Comparison of ENCODE assay signal across 27 mouse cellular contexts in genomic region chr1:135026275-135026674, GRCm38 (mm10).
DNase-seq lines count a peak whose midpoint lies in the region; ATAC-seq and TF ChIP-seq lines count a peak whose summit lies in the region.
"Had no signal": no experiment of that assay in that cellular context is flagged by ENCODE, and none has a peak within 500 bp of the region (broad histone marks: within the 10 kb centered on the region; RNA-seq: fewer than 3 reads in every experiment).

No protein-coding gene starts in this region.

- H3K36me3 ChIP-seq in hindbrain, embryonic 13.5 days = no peaks in the 10 kb centered on the region
- H3K36me3 ChIP-seq in hindbrain, embryonic 11.5 days (ENCODE audit: control insufficient read depth, insufficient read depth, low read length) = no peaks in the 10 kb centered on the region
- no peaks in the 10 kb centered on the region for H3K36me3 ChIP-seq in midbrain, embryonic 16.5 days (ENCODE audit: control insufficient read depth, insufficient read depth, low read length)
- H3K36me3 ChIP-seq in midbrain, embryonic 13.5 days = no peaks in the 10 kb centered on the region
- H3K36me3 ChIP-seq in midbrain, postnatal 0 days (ENCODE audit: insufficient read depth, low read length) = no peaks in the 10 kb centered on the region
- H3K36me3 ChIP-seq: heart, embryonic 15.5 days; liver, embryonic 12.5 days; neural tube, embryonic 12.5 days had no signal

- 0 out of 2 replicates have a peak, but pooled peaks cover 8% of the 10 kb centered on the region for H3K9me3 ChIP-seq in hindbrain, embryonic 13.5 days
- H3K9me3 ChIP-seq in hindbrain, embryonic 11.5 days (ENCODE audit: control insufficient read depth, low read length) = no peaks in the 10 kb centered on the region
- no peaks in the 10 kb centered on the region for H3K9me3 ChIP-seq in midbrain, embryonic 16.5 days (replicated peaks; ENCODE audit: control insufficient read depth, low read length, poor library complexity, severe bottlenecking)
- peaks cover 7% of the 10 kb centered on the region; the same call in 1 of the 2 replicates for H3K9me3 ChIP-seq in midbrain, embryonic 13.5 days
- peaks cover 5% of the 10 kb centered on the region; the same call in 1 of the 2 replicates for H3K9me3 ChIP-seq in midbrain, postnatal 0 days (ENCODE audit: low read length)
- H3K9me3 ChIP-seq: heart, embryonic 15.5 days had no signal

- no peak for TF ChIP-seq CTCF in midbrain, postnatal 0 days (IDR thresholded peaks at IDR 0.05)

- no peak overlapping the region for H3K4me3 ChIP-seq in hindbrain, embryonic 13.5 days
- no peak overlapping the region for H3K4me3 ChIP-seq in hindbrain, embryonic 11.5 days (ENCODE audit: low read depth, low read length)
- H3K4me3 ChIP-seq in midbrain, embryonic 16.5 days (ENCODE audit: low read depth, low read length) = no peak overlapping the region
- H3K4me3 ChIP-seq in midbrain, embryonic 13.5 days (replicated peaks) = no peak overlapping the region
- no peak overlapping the region for H3K4me3 ChIP-seq in midbrain, postnatal 0 days (ENCODE audit: low read depth, low read length)
- H3K4me3 ChIP-seq: embryonic facial prominence, embryonic 13.5 days; erythroblast, embryonic 14.5 days; heart, embryonic 15.5 days; liver, embryonic 12.5 days; neural tube, embryonic 12.5 days had no signal

- H3K27ac ChIP-seq in hindbrain, embryonic 13.5 days = no peak overlapping the region
- H3K27ac ChIP-seq in hindbrain, embryonic 11.5 days (ENCODE audit: low read depth, low read length) = no peak overlapping the region
- no peak overlapping the region for H3K27ac ChIP-seq in midbrain, embryonic 16.5 days (ENCODE audit: low read length)
- H3K27ac ChIP-seq in midbrain, embryonic 13.5 days = no peak overlapping the region
- H3K27ac ChIP-seq in midbrain, postnatal 0 days (ENCODE audit: low read depth, low read length) = no peak overlapping the region
- H3K27ac ChIP-seq: embryonic facial prominence, embryonic 13.5 days; heart, embryonic 15.5 days; kidney, postnatal 0 days; liver, embryonic 12.5 days; macrophage; neural tube, embryonic 12.5 days had no signal

- peak; percentile 52; the same call in 1 of the 2 replicates for ATAC-seq in hindbrain, embryonic 13.5 days (ENCODE audit: low FRiP score)
- no peak for ATAC-seq in hindbrain, embryonic 11.5 days (ENCODE audit: low FRiP score)
- ATAC-seq in midbrain, embryonic 16.5 days = 0 out of 2 replicates have a peak, but pooled peaks have one; percentile 32
- no peak for ATAC-seq in midbrain, embryonic 13.5 days
- ATAC-seq in midbrain, postnatal 0 days (ENCODE audit: low FRiP score) = no peak
- ATAC-seq in megakaryocyte, adult 5-6 weeks (ENCODE audit: poor library complexity, severe bottlenecking) = no peak
- ATAC-seq: CD4-positive, CD25-positive, alpha-beta regulatory T cell, adult 4 months; intestine, embryonic 16.5 days; liver, embryonic 12.5 days; liver, postnatal 0 days; lung, postnatal 0 days had no signal

- H3K4me1 ChIP-seq in hindbrain, embryonic 13.5 days (replicated peaks) = peaks cover 7% of the 10 kb centered on the region
- peaks cover 2% of the 10 kb centered on the region; the same call in 1 of the 2 replicates for H3K4me1 ChIP-seq in hindbrain, embryonic 11.5 days (replicated peaks; ENCODE audit: control insufficient read depth, insufficient read depth, low read length)
- H3K4me1 ChIP-seq in midbrain, embryonic 16.5 days (ENCODE audit: control insufficient read depth, insufficient read depth, low read length) = no peaks in the 10 kb centered on the region
- H3K4me1 ChIP-seq in midbrain, embryonic 13.5 days (replicated peaks) = peaks cover 3% of the 10 kb centered on the region
- H3K4me1 ChIP-seq in midbrain, postnatal 0 days (ENCODE audit: insufficient read depth, low read length) = no peaks in the 10 kb centered on the region
- H3K4me1 ChIP-seq: liver, embryonic 12.5 days had no signal

- no peak overlapping the region for H3K4me2 ChIP-seq in hindbrain, embryonic 13.5 days
- H3K4me2 ChIP-seq in hindbrain, embryonic 11.5 days (replicated peaks; ENCODE audit: low read depth, low read length) = no peak overlapping the region
- H3K4me2 ChIP-seq in midbrain, embryonic 16.5 days (ENCODE audit: low read length) = no peak overlapping the region
- no peak overlapping the region for H3K4me2 ChIP-seq in midbrain, embryonic 13.5 days (replicated peaks)
- no peak overlapping the region for H3K4me2 ChIP-seq in midbrain, postnatal 0 days (ENCODE audit: low read depth, low read length, poor library complexity, severe bottlenecking)
- H3K4me2 ChIP-seq: embryonic facial prominence, embryonic 13.5 days; heart, embryonic 15.5 days; liver, embryonic 12.5 days; neural tube, embryonic 12.5 days had no signal

- peaks cover 3% of the 10 kb centered on the region; the same call in 1 of the 2 replicates for H3K27me3 ChIP-seq in hindbrain, embryonic 13.5 days
- H3K27me3 ChIP-seq in hindbrain, embryonic 11.5 days (ENCODE audit: control insufficient read depth, insufficient read depth, low read length) = no peaks in the 10 kb centered on the region
- H3K27me3 ChIP-seq in midbrain, embryonic 16.5 days (ENCODE audit: control insufficient read depth, insufficient read depth, low read depth, low read length) = no peaks in the 10 kb centered on the region
- no peaks in the 10 kb centered on the region for H3K27me3 ChIP-seq in midbrain, embryonic 13.5 days
- no peaks in the 10 kb centered on the region for H3K27me3 ChIP-seq in midbrain, postnatal 0 days (ENCODE audit: insufficient read depth, low read length)
- H3K27me3 ChIP-seq: embryonic facial prominence, embryonic 13.5 days; heart, embryonic 15.5 days; neural tube, embryonic 12.5 days had no signal

- no peak overlapping the region for H3K9ac ChIP-seq in hindbrain, embryonic 13.5 days
- H3K9ac ChIP-seq in hindbrain, embryonic 11.5 days (ENCODE audit: low read depth, low read length) = no peak overlapping the region
- no peak overlapping the region for H3K9ac ChIP-seq in midbrain, embryonic 16.5 days (ENCODE audit: low read depth, low read length)
- H3K9ac ChIP-seq in midbrain, embryonic 13.5 days (replicated peaks) = no peak overlapping the region
- H3K9ac ChIP-seq in midbrain, postnatal 0 days (replicated peaks; ENCODE audit: low read length, poor library complexity, severe bottlenecking) = no peak overlapping the region
- H3K9ac ChIP-seq: embryonic facial prominence, embryonic 13.5 days; heart, embryonic 15.5 days; liver, embryonic 12.5 days; liver, postnatal 0 days; neural tube, embryonic 12.5 days had no signal

- WGBS in hindbrain, embryonic 13.5 days = 65% methylated on average over 1 of the region's 1 CpGs
- 80% methylated on average over 1 of the region's 1 CpGs for WGBS in hindbrain, embryonic 11.5 days
- WGBS in midbrain, embryonic 16.5 days = 67% methylated on average over 1 of the region's 1 CpGs
- 80% methylated on average over 1 of the region's 1 CpGs for WGBS in midbrain, embryonic 13.5 days
- WGBS in midbrain, postnatal 0 days = 78% methylated on average over 1 of the region's 1 CpGs

- no peak for DNase-seq in hindbrain, embryonic 11.5 days (ENCODE audit: low spot score)
- DNase-seq in midbrain, postnatal 0 days (ENCODE audit: low spot score) = peak; percentile 32
- peak; percentile 75 for DNase-seq in retina, postnatal 1 day
- DNase-seq: adrenal gland, postnatal 14 days; cerebellum, adult 11-12 months; cerebellum, postnatal 10 days; gastrocnemius, postnatal 14 days; kidney, adult 8-10 months; kidney, postnatal 4 days; left cerebral cortex, postnatal 4 days; liver, postnatal 0 days; thymus, adult 2 months; thymus, postnatal 36 days had no signal

Comparison
In these comparisons a context has a peak if more than half of its experiments do, and no peak if none do; other contexts are left out.
1. ATAC-seq: peak in hindbrain, embryonic 13.5 days (single experiment) and midbrain, embryonic 16.5 days (single experiment); none in hindbrain, embryonic 11.5 days (single experiment), midbrain, embryonic 13.5 days (single experiment), midbrain, postnatal 0 days (single experiment) and megakaryocyte, adult 5-6 weeks (single experiment).